ENCODE assay signal across 10 mouse cellular contexts in genomic region chr19:20484497-20484896, GRCm38 (mm10). TPM values are rescaled to one million over a fixed set of nuclear protein-coding genes. Genes with fewer than 3 reads are reported as not detected.
DNase-seq lines count a peak whose midpoint lies in the region; ATAC-seq and TF ChIP-seq lines count a peak whose summit lies in the region.
"Had no signal": no experiment of that assay in that cellular context is flagged by ENCODE, and none has a peak within 500 bp of the region (broad histone marks: within the 10 kb centered on the region; RNA-seq: fewer than 3 reads in every experiment).

No protein-coding gene starts in this region.

- DNase-seq in kidney, adult 18-20 months: peak; percentile 5
- no peak for DNase-seq in kidney, adult 11 months
- DNase-seq in adrenal gland, postnatal 36 days: peak; percentile 15 to 20
- peak; percentile 59 to 75 for DNase-seq in heart, adult 9 months (ENCODE audit: low spot score in 2 of 2)
- DNase-seq in lung, postnatal 25 days (ENCODE audit: low spot score): peak; percentile 55
- DNase-seq in thymus, adult 2 months: no peak
- DNase-seq in cerebellum, postnatal 36 days: no peak

- H3K36me3 ChIP-seq in thymus, adult 2 months (ENCODE audit: control insufficient read depth, insufficient read depth, low read length): no peaks in the 10 kb centered on the region
- H3K36me3 ChIP-seq in forebrain, embryonic 15.5 days: no peaks in the 10 kb centered on the region

- no peak overlapping the region for H3K9ac ChIP-seq in forebrain, embryonic 15.5 days (replicated peaks)

- H3K27ac ChIP-seq in thymus, adult 2 months (ENCODE audit: control insufficient read depth, insufficient read depth, low read length): no peak overlapping the region
- no peak overlapping the region for H3K27ac ChIP-seq in forebrain, embryonic 15.5 days (replicated peaks)

- WGBS in thymus, adult 2 months: 64% methylated on average over 1 of the region's 1 CpGs
- 73% methylated on average over 1 of the region's 1 CpGs for WGBS in forebrain, embryonic 15.5 days

- TF ChIP-seq CTCF in thymus, adult 2 months (IDR thresholded peaks at IDR 0.05; ENCODE audit: borderline replicate concordance, control insufficient read depth, extremely low read depth, insufficient read depth, low read length, poor library complexity): no peak

- no peak overlapping the region for H3K4me2 ChIP-seq in forebrain, embryonic 15.5 days (replicated peaks)

- no peaks in the 10 kb centered on the region for H3K4me1 ChIP-seq in thymus, adult 2 months (replicated peaks; ENCODE audit: control insufficient read depth, insufficient read depth, low read length)
- no peaks in the 10 kb centered on the region for H3K4me1 ChIP-seq in forebrain, embryonic 15.5 days

- H3K27me3 ChIP-seq in thymus, adult 2 months (ENCODE audit: control insufficient read depth, insufficient read depth, low read length): no peaks in the 10 kb centered on the region
- no peaks in the 10 kb centered on the region for H3K27me3 ChIP-seq in forebrain, embryonic 15.5 days

- H3K4me3 ChIP-seq in thymus, adult 2 months (ENCODE audit: control insufficient read depth, insufficient read depth, low read length): no peak overlapping the region
- no peak overlapping the region for H3K4me3 ChIP-seq in forebrain, embryonic 15.5 days

- no peak for ATAC-seq in forebrain, embryonic 15.5 days (replicated peaks)
- ATAC-seq: CD4-positive, CD25-positive, alpha-beta regulatory T cell, adult 4 months; forebrain, embryonic 16.5 days had no signal

- no peaks in the 10 kb centered on the region for H3K9me3 ChIP-seq in forebrain, embryonic 15.5 days

- no peak for TF ChIP-seq POLR2A in thymus, adult 2 months (IDR thresholded peaks at IDR 0.05; ENCODE audit: control insufficient read depth, extremely low read depth, insufficient read depth, low read length, poor library complexity)

RNA-seq across cellular contexts. Expression of gene Aldh1a1, which starts 8.0 kb away (rescaled TPM):
- total RNA-seq in adrenal gland, postnatal 36 days (2021): 100 to 1,000 TPM in 1 of 2 experiments, 10 to 100 TPM in 1; 48.9 to 330 TPM
- polyA plus RNA-seq in thymus, adult 2 months (2012; rRNA removed): 1.8 and 2.6 TPM in 2 replicates
- polyA plus RNA-seq in forebrain, embryonic 15.5 days (2015; fragmentation: Nextera tagmentation; extraction: Ambion mirVana): 0.45 and 0.66 TPM in 2 replicates
- polyA plus RNA-seq: CD4-positive, CD25-positive, alpha-beta regulatory T cell, adult 4 months had no signal

Comparison
In these comparisons a context has a peak if more than half of its experiments do, and no peak if none do; other contexts are left out.
1. DNase-seq: peak in kidney, adult 18-20 months (single experiment), adrenal gland, postnatal 36 days (2 of 2), heart, adult 9 months (2 of 2) and lung, postnatal 25 days (single experiment); none in kidney, adult 11 months (single experiment), thymus, adult 2 months (single experiment) and cerebellum, postnatal 36 days (0 of 2).